Mouse (Mus musculus) limb, embryonic 14.5 days (tissue): ENCODE measurements around the gene Olfr466. TPM values are rescaled to one million over a fixed set of nuclear protein-coding genes. Genes with fewer than 3 reads are reported as not detected.

Experiments used
- ATAC-seq: fragments of 200-750 bp; cut with Nextera tagmentation; 2 replicates; pipeline ENCODE4 v1.8.0; 2017; ENCODE audit warnings: low read depth, moderate number of reproducible peaks, moderate TSS enrichment; ENCODE audit not compliant: low FRiP score
- DNase-seq: peaks from one replicate; pipeline ENCODE4 v3.0.0-alpha.2; 2015; ENCODE audit warnings: low spot score
- H3K27ac ChIP-seq: fragments of 300-500 bp; sonication (generic); replicated peaks from 2 replicates; pipeline ENCODE4 v1.5.1; 2014; ENCODE audit warnings: low read depth, mild to moderate bottlenecking, low read length, moderate library complexity, mixed read lengths
- H3K27me3 ChIP-seq: fragments of 300-500 bp; sonication (generic); 2 replicates; pipeline ENCODE4 v1.6.1; 2014; ENCODE audit warnings: low read length, mixed read lengths; ENCODE audit not compliant: control insufficient read depth, insufficient read depth
- H3K36me3 ChIP-seq: fragments of 300-500 bp; sonication (generic); 2 replicates; pipeline ENCODE4 v1.6.1; 2014; ENCODE audit warnings: mild to moderate bottlenecking, low read length, moderate library complexity, mixed read lengths; ENCODE audit not compliant: control insufficient read depth, insufficient read depth
- H3K4me1 ChIP-seq: fragments of 300-500 bp; sonication (generic); 2 replicates; pipeline ENCODE4 v1.6.1; 2014; ENCODE audit warnings: antibody characterized with exemption, low read length, mixed read lengths; ENCODE audit not compliant: control insufficient read depth, insufficient read depth
- H3K4me2 ChIP-seq: fragments of 300-500 bp; sonication (generic); replicated peaks from 2 replicates; pipeline ENCODE4 v1.6.1; 2014; ENCODE audit warnings: low read depth, mild to moderate bottlenecking, low read length, moderate library complexity; ENCODE audit not compliant: severe bottlenecking
- H3K4me3 ChIP-seq: fragments of 300-500 bp; sonication (generic); replicated peaks from 2 replicates; pipeline ENCODE4 v1.5.1; 2014; ENCODE audit warnings: low read length
- H3K9ac ChIP-seq: fragments of 300-500 bp; sonication (generic); 2 replicates; pipeline ENCODE4 v1.6.1; 2014; ENCODE audit warnings: mild to moderate bottlenecking, low read depth, low read length, moderate library complexity; ENCODE audit not compliant: severe bottlenecking
- H3K9me3 ChIP-seq: fragments of 300-500 bp; sonication (generic); 2 replicates; pipeline ENCODE4 v1.6.1; 2016; ENCODE audit warnings: low read length; ENCODE audit not compliant: control insufficient read depth
- POLR2A ChIP-seq: fragments of 200-500 bp; IDR thresholded peaks from 2 replicates; pipeline ENCODE4 v1.8.0; 2012; ENCODE audit warnings: inconsistent platforms, mild to moderate bottlenecking, moderate library complexity, borderline replicate concordance; ENCODE audit not compliant: insufficient read depth, insufficient read length; ENCODE audit errors: extremely low read depth
- WGBS: fragments of 180-500 bp; shearing (Covaris S2); extraction: QIAGEN DNeasy Blood & Tissue Kit; methylation state at CpG from one replicate; pipeline ENCODE4 v1.1.7; 2014; 5-methylcytosine and 5-hydroxymethylcytosine counted together
- polyA plus RNA-seq, 2 experiments: library from polyadenylated mRNA; depleted of rRNA in 1 of 2; stranded (reverse) in 1 of 2; unstranded in 1 of 2; fragments of >200 nt; fragmentation: Nextera tagmentation in 1 of 2; extraction: Ambion mirVana in 1 of 2; gene quantifications; 2 replicates each; pipeline versions ENCODE4 v1.2.1 to v1.2.3; 2012 to 2014

The Olfr466 gene
- polyA plus RNA-seq, 2 experiments = not detected

DNA sequence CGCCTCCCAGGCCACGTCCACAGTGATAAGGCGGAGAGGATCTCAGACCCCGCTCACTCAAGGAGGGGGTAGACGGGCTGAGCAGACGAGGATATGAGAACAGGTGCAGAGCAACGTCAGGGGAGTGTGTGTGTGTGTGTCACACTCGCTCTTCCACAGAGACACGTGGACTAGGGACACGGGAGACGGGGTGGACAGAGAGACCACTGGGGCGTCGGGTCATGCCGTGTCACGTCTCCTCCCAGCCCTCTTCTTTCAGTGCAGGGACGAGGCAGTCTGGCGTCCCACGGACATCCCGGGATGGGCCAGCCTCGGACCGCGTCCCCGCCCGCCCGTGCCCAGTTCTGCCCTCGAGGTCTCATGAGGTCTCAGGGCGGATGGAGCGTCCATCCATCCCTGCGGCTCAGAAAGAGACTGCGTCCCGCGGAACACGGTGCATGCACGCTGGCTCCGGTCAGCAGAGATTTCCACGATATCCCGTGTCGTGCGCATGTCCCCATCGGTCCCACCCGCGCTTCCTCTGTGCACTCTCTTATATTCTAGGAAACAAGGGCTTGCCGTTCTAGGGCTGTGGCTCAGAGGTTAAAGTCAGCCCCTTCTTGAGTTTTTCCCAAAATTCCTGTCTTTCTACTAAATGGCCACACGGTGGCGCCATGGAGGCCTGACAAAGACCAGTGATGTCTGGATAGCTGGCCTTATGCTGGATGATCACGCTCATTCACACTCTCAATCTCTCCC is 25.9 kb downstream of the Olfr466 start:
- Histone ChIP-seq H3K9me3 (no peaks in the 10 kb centered on the region), H3K36me3 (no peaks in the 10 kb centered on the region), H3K27ac (no peak overlapping the region), H3K4me1 (no peaks in the 10 kb centered on the region), H3K9ac (peak overlapping the region; percentile 8; the same call in 1 of the 2 replicates), H3K4me3 (peak overlapping the region; percentile 7), H3K4me2 (peak overlapping the region; percentile 36), H3K27me3 (no peaks in the 10 kb centered on the region)
- ATAC-seq (no peak; the same call in 1 of the 2 replicates), DNase-seq (peak; percentile 44)
- 23% methylated on average over 46 of the region's 46 CpGs for WGBS
- no peak for TF ChIP-seq POLR2A

DNA sequence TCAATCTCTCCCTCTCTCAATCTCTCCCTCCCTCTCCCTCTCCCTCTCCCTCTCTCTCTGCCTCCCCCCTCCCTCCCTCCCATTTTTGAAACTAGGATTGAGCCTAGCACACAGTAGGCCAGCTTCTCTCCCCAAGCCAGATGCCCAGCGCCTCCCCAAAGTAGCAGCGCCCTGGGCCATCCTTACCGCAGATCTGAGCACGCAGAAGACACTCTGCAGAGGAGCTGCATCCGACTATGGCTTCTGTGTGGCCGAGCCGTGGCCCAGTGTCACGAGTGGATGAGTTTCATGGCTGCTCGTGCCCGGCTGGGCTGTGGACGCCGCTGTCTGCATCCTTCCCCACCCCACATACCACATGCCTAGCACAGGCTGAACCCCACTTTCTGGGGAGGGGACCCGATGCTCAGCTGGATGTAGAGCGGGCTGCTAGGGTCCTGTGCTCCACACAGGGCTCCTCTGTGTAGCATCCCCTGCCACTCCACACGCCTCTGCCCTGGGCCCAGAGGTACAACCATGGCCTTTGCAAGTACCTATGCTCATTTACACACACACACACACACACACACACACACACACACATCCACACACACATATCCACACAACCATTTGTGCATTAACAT is 26.5 kb downstream of the Olfr466 start:
- Histone ChIP-seq H3K4me2 (no peak overlapping the region), H3K27me3 (no peaks in the 10 kb centered on the region), H3K9me3 (no peaks in the 10 kb centered on the region), H3K27ac (no peak overlapping the region), H3K36me3 (no peaks in the 10 kb centered on the region), H3K9ac (no peak overlapping the region), H3K4me3 (no peak overlapping the region), H3K4me1 (no peaks in the 10 kb centered on the region)
- WGBS = 53% methylated on average over 15 of the region's 15 CpGs
- no peak for TF ChIP-seq POLR2A
- DNase-seq (no peak), ATAC-seq (no peak)

DNA sequence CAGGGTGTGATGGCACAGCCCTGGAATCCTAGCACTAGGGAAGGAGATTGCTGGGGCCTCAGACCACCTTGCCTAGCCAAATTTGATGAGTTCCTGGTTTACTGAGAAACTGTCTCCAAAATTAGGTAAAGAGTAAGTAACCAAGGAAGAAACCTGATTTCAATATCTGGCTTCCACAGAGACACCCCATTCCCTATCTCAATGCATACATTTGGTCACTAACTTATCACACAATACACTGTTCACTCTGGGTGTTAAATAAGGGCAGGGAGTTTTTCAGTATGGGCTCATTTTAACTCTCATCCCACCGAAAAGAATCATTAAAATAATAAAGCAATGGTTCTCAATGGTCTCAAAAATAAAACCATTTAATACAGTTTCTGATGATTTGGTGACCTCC is 50.6 kb downstream of the Olfr466 start:
- no peak overlapping the region for H3K4me3 ChIP-seq
- DNase-seq (no peak), ATAC-seq (no peak)
- H3K27me3 ChIP-seq = no peaks in the 10 kb centered on the region
- no peaks in the 10 kb centered on the region for H3K36me3 ChIP-seq
- 81% methylated on average over 1 of the region's 1 CpGs for WGBS
- H3K9me3 ChIP-seq = no peaks in the 10 kb centered on the region
- H3K4me1 ChIP-seq = no peaks in the 10 kb centered on the region
- TF ChIP-seq POLR2A = no peak
- H3K9ac ChIP-seq = no peak overlapping the region
- no peak overlapping the region for H3K4me2 ChIP-seq
- H3K27ac ChIP-seq = no peak overlapping the region

Other genes with a start within 250 kb of the Olfr466 start
- 1.1 and 1.3 TPM in 2 replicates for gene Cntnap3, start 246.3 kb upstream of the Olfr466 start, polyA plus RNA-seq (2012; rRNA removed)
- gene Cntnap3, start 246.3 kb upstream of the Olfr466 start, polyA plus RNA-seq (2014; fragmentation: Nextera tagmentation; extraction: Ambion mirVana) = 1.7 and 2.4 TPM in 2 replicates
- gene Spata31, start 232.8 kb upstream of the Olfr466 start, polyA plus RNA-seq (2012; rRNA removed) = not detected in 2 replicates
- not detected in 2 replicates for gene Spata31, start 232.8 kb upstream of the Olfr466 start, polyA plus RNA-seq (2014; fragmentation: Nextera tagmentation; extraction: Ambion mirVana)
- not detected in 2 replicates for gene Spata31d1c, start 117.2 kb upstream of the Olfr466 start, polyA plus RNA-seq (2012; rRNA removed)
- gene Spata31d1c, start 117.2 kb upstream of the Olfr466 start, polyA plus RNA-seq (2014; fragmentation: Nextera tagmentation; extraction: Ambion mirVana) = not detected in 2 replicates
- not detected in 2 replicates for gene Prss47, start 97.5 kb upstream of the Olfr466 start, polyA plus RNA-seq (2012; rRNA removed)
- gene Prss47, start 97.5 kb upstream of the Olfr466 start, polyA plus RNA-seq (2014; fragmentation: Nextera tagmentation; extraction: Ambion mirVana) = not detected in 2 replicates
- 31.1 and 35.5 TPM in 2 replicates for gene Mfsd14b, start 37.3 kb upstream of the Olfr466 start, polyA plus RNA-seq (2012; rRNA removed)
- gene Mfsd14b, start 37.3 kb upstream of the Olfr466 start, polyA plus RNA-seq (2014; fragmentation: Nextera tagmentation; extraction: Ambion mirVana) = 70.6 and 73.9 TPM in 2 replicates
- gene Olfr465-ps1, start 12.2 kb upstream of the Olfr466 start, polyA plus RNA-seq (2012; rRNA removed) = not detected in 2 replicates
- gene Olfr465-ps1, start 12.2 kb upstream of the Olfr466 start, polyA plus RNA-seq (2014; fragmentation: Nextera tagmentation; extraction: Ambion mirVana) = not detected in 2 replicates
- gene Nlrp4f, start 55.7 kb downstream of the Olfr466 start, polyA plus RNA-seq (2012; rRNA removed) = not detected in 2 replicates
- gene Nlrp4f, start 55.7 kb downstream of the Olfr466 start, polyA plus RNA-seq (2014; fragmentation: Nextera tagmentation; extraction: Ambion mirVana) = not detected in 2 replicates
- gene Gm10775, start 109.3 kb downstream of the Olfr466 start, polyA plus RNA-seq (2012; rRNA removed) = 0.14 TPM in 1 of 2 replicates, not detected in the other
- not detected in 2 replicates for gene Gm10775, start 109.3 kb downstream of the Olfr466 start, polyA plus RNA-seq (2014; fragmentation: Nextera tagmentation; extraction: Ambion mirVana)
- 41.3 and 57.5 TPM in 2 replicates for gene Zfp369, start 128.6 kb downstream of the Olfr466 start, polyA plus RNA-seq (2012; rRNA removed)
- gene Zfp369, start 128.6 kb downstream of the Olfr466 start, polyA plus RNA-seq (2014; fragmentation: Nextera tagmentation; extraction: Ambion mirVana) = 18.4 and 22.9 TPM in 2 replicates